Comparison of ENCODE assay signal across 14 mouse cellular contexts in the genomic region with DNA sequence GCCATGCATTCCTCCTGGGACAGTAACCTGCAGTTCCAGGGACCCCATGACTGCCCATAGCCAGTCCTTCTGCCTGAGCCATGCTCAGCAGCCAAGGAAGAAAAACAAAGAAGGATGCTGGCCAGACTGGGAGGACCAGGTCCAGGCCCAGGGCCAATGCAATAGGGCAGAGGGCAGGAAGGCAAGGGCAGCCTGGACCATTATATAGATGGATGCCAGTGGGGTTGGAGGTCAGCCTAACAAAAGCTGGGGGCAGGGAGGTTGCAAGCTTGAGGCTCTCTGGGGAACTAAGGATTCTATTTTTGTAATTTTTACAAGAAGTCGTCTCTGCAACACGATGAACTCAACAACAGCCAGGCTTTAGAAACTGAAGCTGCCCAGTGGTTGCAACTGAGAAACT.
DNase-seq lines count a peak whose midpoint lies in the region; TF ChIP-seq lines count a peak whose summit lies in the region.
"Had no signal": no experiment of that assay in that cellular context is flagged by ENCODE, and none has a peak within 500 bp of the region (broad histone marks: within the 10 kb centered on the region; RNA-seq: fewer than 3 reads in every experiment).

No protein-coding gene starts in this region.

- no peak for TF ChIP-seq CTCF in lung, adult 2 months (IDR thresholded peaks at IDR 0.05; ENCODE audit: insufficient read depth, low read length)

- H3K4me1 ChIP-seq in lung, adult 2 months (ENCODE audit: control insufficient read depth, insufficient read depth, low read length), result peaks cover 4% of the 10 kb centered on the region; the same call in 1 of the 2 replicates
- H3K4me1 ChIP-seq: liver, embryonic 15.5 days; neural tube, embryonic 15.5 days had no signal

- no peak overlapping the region for H3K4me3 ChIP-seq in lung, adult 2 months (replicated peaks; ENCODE audit: extremely low read depth, low read depth, low read length)
- H3K4me3 ChIP-seq: forebrain, embryonic 13.5 days; heart, embryonic 12.5 days; liver, embryonic 15.5 days; neural tube, embryonic 15.5 days had no signal

- peak; percentile 29 to 42 for DNase-seq in lung, adult 18-20 months
- no peak for DNase-seq in lung, adult 2 months
- peak; percentile 79 for DNase-seq in adrenal gland, adult 2 months
- DNase-seq in adrenal gland, postnatal 36 days, result peak; percentile 57 to 76
- peak; percentile 60 to 74 for DNase-seq in kidney, postnatal 25 days
- DNase-seq in urinary bladder, postnatal 4 days (ENCODE audit: low spot score in 2 of 2), result no peak
- no peak for DNase-seq in natural killer cell, adult 2 months (ENCODE audit: low spot score in 2 of 2)
- DNase-seq: cerebellum, postnatal 14 days; right cerebral cortex, postnatal 14 days; thymus, adult 2 months had no signal

- 46% methylated on average over 2 of the region's 2 CpGs for WGBS in lung, adult 2 months

- TF ChIP-seq POLR2A in lung, adult 2 months (IDR thresholded peaks at IDR 0.05; ENCODE audit: borderline replicate concordance, extremely low read depth, low read depth, low read length), result no peak

Comparison
In these comparisons a context has a peak if more than half of its experiments do, and no peak if none do; other contexts are left out.
1. DNase-seq: peak in lung, adult 18-20 months (2 of 2), adrenal gland, adult 2 months (single experiment), adrenal gland, postnatal 36 days (2 of 2) and kidney, postnatal 25 days (2 of 2); none in lung, adult 2 months (single experiment), urinary bladder, postnatal 4 days (0 of 2) and natural killer cell, adult 2 months (0 of 2).